Mouse (Mus musculus): ENCODE results near the gene Atp5l. TPM values are rescaled to one million over a fixed set of nuclear protein-coding genes. Genes with fewer than 3 reads are reported as not detected.

Gene Atp5l
- polyA plus RNA-seq (2021; fragmentation: Nextera tagmentation) = 1,476 and 1,758 TPM in 2 replicates
- long read RNA-seq, experiment 1, transcript Atp5l-201 (3 exons, 544 nt) = major isoform, 479 of 490 reads
- long read RNA-seq, experiment 1, partial matches to known transcripts = 1 of 490 reads
- long read RNA-seq, experiment 1, other reads (novel, unspliced or antisense) = 7 of 490 reads
- long read RNA-seq, experiment 2, full-length matches to known transcripts = 35 of 36 reads
- long read RNA-seq, experiment 2, partial matches to known transcripts = 1 of 36 reads
- long read RNA-seq, experiment 2, other reads (novel, unspliced or antisense) = 0 of 36 reads

DNA sequence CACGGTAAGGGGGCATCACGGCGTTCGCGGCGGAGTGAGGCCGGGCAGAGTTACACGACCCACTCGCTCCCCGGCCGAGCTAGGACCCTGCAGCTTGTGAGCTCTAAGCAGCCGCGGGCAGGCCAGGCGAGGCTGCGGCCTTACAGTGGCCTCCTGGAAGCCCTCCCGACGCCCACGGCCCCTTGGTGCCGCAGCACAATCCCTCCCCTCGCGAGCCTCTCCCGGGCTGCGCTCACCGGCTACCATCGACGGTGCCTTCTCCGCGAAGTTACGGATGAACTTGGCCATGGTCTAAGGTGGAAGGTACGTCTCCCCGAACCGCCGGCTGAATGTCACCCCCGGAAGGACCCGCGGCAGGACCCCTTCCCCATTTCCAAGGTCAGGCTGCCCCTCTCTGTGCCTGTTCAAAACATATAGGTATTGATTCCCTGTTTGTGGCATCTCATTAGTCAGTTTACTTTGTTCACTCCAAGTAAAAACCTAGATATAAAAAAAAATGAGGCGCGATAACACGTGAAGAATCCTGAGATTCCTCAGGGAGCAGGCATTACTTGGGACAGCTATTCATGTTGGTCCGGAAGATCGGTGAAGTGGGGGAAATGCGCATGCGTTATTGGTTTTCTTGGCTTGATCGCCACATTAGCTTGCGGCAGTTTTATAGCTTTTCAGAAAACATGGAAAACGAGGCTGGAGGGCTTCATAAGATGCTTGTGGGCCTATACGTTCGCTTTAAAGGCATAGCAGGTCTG is at the start of gene Atp5l:
Atp5l (minus strand) TSS at position 369 of the 749 bp plus-strand sequence.

GRCm38 (mm10) chr9:44965126-44965832 is 44.7 kb upstream of the Atp5l start, which contains the start of gene Ube4a:
Gene Ube4a, minus strand, starts transcription at chr9:44965600.

GRCm38 (mm10) chr9:44881221-44881871 is 39.2 kb downstream of the Atp5l start, which contains the start of gene Kmt2a:
Gene Kmt2a, minus strand, starts transcription at chr9:44881296.

Other genes starting within 250 kb of the Atp5l start
- not detected in 2 replicates for gene Treh, start 247.5 kb downstream of the Atp5l start, polyA plus RNA-seq (2021; fragmentation: Nextera tagmentation)
- 9.2 and 10.1 TPM in 2 replicates for gene Phldb1, start 185.5 kb downstream of the Atp5l start, polyA plus RNA-seq (2021; fragmentation: Nextera tagmentation)
- gene Arcn1, start 152.9 kb downstream of the Atp5l start, polyA plus RNA-seq (2021; fragmentation: Nextera tagmentation) = 41.7 and 45.5 TPM in 2 replicates
- gene Ift46, start 152.8 kb downstream of the Atp5l start, polyA plus RNA-seq (2021; fragmentation: Nextera tagmentation) = 60.9 and 65.4 TPM in 2 replicates
- gene Tmem25, start 121.4 kb downstream of the Atp5l start, polyA plus RNA-seq (2021; fragmentation: Nextera tagmentation) = 50.8 and 62.4 TPM in 2 replicates
- not detected in 2 replicates for gene Ttc36, start 117.7 kb downstream of the Atp5l start, polyA plus RNA-seq (2021; fragmentation: Nextera tagmentation)
- 4.4 and 4.8 TPM in 2 replicates for gene Kmt2a, start 39.4 kb downstream of the Atp5l start, polyA plus RNA-seq (2021; fragmentation: Nextera tagmentation)
- 42.6 and 43.5 TPM in 2 replicates for gene Ube4a, start 44.9 kb upstream of the Atp5l start, polyA plus RNA-seq (2021; fragmentation: Nextera tagmentation)
- gene Cd3g, start 59.7 kb upstream of the Atp5l start, polyA plus RNA-seq (2021; fragmentation: Nextera tagmentation) = 0.24 and 0.44 TPM in 2 replicates
- gene Cd3d, start 61.0 kb upstream of the Atp5l start, polyA plus RNA-seq (2021; fragmentation: Nextera tagmentation) = 0.24 and 0.25 TPM in 2 replicates
- gene Cd3e, start 88.9 kb upstream of the Atp5l start, polyA plus RNA-seq (2021; fragmentation: Nextera tagmentation) = 0.15 TPM in 1 of 2 replicates, not detected in the other
- 0.23 and 0.65 TPM in 2 replicates for gene Mpzl2, start 119.1 kb upstream of the Atp5l start, polyA plus RNA-seq (2021; fragmentation: Nextera tagmentation)
- 1.1 TPM in 2 replicates for gene Mpzl3, start 134.4 kb upstream of the Atp5l start, polyA plus RNA-seq (2021; fragmentation: Nextera tagmentation)
- 0.18 and 0.26 TPM in 2 replicates for gene Jaml, start 158.4 kb upstream of the Atp5l start, polyA plus RNA-seq (2021; fragmentation: Nextera tagmentation)
- gene Scn2b, start 197.0 kb upstream of the Atp5l start, polyA plus RNA-seq (2021; fragmentation: Nextera tagmentation) = 256 and 455 TPM in 2 replicates
- gene Scn4b, start 217.7 kb upstream of the Atp5l start, polyA plus RNA-seq (2021; fragmentation: Nextera tagmentation) = 2.8 and 2.9 TPM in 2 replicates

All from layer of hippocampus, adult 6 months (tissue).